Mouse (Mus musculus) R1 (cell line): ENCODE data around the gene Arsg.

Source experiments
- DNase-seq: peaks from one replicate; pipeline ENCODE4 v3.0.0-alpha.2; 2018; ENCODE audit warnings: low read depth, low spot score

The Arsg gene

DNA sequence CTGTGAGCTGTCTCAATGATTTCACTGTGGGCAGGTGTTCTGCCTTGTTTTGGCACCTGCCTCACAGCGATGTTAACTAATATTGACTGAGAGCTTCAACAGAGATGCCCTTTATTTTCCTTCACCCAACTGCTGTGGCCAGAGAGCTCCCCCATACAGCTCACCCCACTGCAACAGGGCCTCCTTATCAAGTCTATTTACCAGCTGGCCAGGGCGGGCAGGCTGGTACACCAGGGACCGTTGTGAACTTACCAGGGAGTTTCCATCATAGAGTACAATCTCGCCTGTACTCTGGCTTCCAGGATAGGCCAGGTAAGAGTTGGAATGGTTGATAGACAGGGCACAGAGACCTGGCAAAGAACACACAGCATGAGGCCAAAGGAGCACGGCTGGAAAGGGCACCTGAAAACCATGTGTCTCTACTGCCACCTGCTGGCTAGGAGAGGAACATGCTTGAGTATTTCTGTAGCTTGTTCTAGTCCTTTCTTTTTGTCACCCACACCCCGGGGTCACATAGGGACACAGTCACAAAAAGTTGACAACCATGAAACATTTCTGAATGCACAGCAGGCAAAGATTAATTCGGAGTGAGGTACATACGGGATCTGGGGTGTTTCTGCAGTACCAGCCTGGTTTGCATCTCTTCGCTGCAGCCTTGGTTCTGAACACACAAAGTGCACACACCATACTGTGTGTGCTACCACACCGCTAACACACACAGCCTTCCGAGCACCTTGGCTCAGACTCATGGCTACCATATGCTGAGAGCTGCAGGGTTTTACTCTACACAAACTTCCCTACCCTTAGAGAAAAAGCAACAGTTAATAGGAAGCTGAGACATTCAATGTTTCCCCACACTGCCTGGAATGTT is 111.9 kb downstream of the Arsg start:
- DNase-seq, result peak; percentile 72

DNA sequence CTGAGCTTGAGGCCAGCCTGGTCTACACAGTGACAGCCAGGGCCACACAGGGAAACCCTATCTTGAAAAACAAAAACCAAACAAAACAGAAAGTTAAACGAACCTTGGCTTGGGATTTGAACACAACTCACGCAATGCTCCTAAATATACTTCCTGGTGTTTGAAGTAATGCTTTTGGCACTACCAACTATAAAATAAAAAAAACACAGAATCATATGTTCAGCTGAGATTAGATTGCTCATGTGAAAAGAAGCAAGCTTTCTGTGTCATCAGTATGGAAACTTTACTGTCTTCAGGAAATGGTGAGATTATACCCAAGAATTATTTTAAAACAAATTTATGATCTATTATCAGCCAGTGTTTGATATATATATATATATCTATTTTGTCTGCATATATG is 113.2 kb downstream of the Arsg start:
- no peak for DNase-seq

DNA sequence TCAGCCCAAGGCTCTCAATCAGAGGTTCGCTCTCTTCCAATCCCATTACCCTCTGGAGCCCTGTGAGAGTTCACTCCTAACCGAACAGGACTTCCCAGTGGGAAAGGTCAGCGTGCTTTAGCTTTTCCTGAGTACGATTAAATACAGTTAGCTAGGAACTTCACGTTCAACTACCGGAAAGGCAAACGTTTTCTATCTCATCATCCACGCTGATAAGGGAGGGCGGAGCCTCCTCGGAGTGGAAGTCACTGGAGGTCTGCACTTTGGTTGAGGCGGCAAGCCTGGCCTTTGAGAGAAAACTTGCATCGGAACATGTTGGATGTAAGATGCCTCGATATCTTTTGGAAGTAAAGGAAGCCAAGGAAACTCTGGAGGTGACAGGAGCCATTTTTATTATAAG is 113.8 kb downstream of the Arsg start:
- DNase-seq, result no peak

DNA sequence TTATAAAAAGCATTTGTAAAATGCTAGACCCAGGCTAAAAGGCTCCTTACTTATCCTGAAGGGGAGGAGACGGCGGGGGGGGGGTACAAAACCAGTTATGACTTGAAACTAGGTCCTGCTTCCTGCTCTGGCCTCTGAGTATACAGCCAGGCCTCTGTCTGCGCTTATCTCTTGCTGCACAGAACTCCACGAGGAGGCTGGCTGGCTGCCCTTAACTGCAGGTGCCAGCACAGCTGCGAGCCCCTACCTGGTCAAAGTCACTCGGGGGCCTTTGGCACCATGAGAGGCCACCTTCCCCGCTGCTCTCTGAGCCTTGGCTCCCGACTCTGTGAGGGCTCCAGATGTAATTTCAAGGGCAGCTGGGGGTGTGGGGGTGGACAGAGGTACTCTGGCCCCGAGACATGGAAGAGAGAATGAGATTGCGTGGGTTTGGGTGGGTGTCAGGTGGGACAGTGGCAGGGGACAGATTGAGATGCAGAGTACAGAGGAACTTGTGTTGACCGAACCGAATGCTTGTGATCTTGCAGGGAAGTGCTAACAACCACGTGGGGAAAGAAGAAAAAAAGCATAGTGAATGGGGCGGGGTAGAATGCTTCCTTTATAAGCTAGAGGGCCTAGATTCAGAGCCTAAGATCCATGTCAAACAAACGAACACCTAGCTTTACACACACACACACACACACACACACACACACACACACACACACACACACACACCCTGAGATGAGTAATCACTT is 114.6 kb downstream of the Arsg start:
- no peak for DNase-seq

DNA sequence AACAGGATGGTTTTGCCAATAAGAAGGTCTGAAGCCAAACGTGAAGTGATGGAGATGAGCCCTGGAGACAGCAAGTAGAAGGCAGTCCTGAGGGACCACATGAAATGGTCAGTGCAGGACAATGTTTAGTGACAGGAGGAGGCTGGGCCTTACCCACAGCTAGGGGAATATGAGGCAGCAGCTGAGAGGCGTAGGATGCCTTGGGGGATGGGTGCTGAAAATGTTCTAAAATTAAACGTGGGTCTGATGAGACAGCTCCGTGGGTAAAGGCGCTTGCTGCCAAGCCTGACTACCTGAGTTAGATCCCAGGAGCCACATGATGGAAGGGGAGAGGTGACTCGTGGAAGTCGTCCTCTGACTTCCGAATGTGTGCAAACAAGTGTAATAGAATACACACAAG is 116.8 kb downstream of the Arsg start:
- DNase-seq, result no peak

DNA sequence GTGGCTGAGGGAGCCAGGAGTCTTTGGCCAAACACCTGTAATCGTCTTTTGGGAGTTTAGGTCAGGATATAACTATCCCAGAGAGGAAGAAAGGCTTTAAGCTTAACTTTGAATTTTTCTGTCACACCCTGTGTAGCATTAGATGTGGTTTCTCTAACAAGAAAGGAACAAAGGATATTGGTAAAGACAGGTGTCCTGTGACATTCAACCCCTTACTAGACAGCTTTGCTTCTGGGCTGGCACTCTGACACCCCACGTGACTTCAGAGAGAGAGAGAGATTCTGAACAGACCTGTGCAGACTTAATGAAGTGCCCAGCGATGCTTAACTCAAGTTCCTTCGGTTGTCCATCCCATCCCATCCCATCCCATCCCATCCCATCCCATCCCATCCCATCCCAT is 118.3 kb downstream of the Arsg start:
- no peak for DNase-seq

DNA sequence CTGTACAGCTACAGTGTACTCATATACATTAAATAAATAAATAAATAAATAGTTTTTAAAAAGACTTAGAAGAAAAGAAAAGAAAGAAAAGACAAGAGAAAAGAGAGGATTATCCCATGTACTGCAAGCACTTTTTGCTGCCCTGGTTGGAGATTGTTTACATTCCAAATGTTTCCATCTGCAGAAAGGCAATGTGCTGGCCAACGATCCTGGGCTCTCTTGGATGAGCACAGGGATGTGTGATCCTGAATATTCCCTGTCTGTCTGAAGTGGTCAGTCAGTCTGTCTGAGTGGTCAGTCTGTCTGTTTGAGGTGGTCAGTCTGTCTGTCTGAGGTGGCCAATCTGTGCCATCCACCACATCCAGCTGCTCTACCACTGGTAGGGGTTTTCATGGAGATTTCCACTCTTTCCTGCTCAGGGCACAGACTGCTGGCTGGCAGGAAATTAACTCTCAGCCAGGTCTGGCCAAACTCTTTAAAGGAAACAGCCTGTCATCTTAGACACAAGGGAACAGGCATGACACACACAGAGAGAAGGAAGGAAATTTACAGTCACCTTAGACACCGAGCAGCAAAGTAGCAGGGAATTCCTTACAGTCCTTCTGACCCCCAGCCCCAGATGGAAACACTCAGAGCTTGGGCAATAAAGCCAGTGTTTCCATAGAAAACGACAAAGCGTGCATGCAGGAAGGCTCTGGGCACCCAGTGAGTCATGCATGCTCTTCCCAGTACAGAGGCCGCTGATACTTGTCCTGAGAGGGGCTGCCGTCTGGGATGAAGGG is 120.2 kb downstream of the Arsg start:
- no peak for DNase-seq

DNA sequence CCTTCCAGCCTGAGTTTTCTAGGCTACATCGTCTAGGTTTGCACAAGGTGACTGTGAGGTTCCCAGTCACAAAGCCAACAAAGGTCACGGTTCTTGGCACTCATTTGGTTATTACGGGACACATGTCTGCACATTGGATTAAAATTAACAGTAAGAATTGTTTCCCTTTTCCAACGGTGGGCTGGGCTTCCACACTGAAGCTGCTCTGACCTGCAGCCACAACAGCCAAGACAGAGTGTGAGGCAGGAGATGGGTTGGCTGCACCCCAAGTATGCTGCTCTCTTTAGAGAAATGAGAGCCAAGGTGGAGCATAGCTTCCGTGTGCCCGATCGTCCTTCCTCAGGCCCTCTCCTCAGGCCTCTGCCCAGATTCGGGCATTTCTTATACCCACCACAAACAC is 121.6 kb downstream of the Arsg start:
- DNase-seq, result no peak

DNA sequence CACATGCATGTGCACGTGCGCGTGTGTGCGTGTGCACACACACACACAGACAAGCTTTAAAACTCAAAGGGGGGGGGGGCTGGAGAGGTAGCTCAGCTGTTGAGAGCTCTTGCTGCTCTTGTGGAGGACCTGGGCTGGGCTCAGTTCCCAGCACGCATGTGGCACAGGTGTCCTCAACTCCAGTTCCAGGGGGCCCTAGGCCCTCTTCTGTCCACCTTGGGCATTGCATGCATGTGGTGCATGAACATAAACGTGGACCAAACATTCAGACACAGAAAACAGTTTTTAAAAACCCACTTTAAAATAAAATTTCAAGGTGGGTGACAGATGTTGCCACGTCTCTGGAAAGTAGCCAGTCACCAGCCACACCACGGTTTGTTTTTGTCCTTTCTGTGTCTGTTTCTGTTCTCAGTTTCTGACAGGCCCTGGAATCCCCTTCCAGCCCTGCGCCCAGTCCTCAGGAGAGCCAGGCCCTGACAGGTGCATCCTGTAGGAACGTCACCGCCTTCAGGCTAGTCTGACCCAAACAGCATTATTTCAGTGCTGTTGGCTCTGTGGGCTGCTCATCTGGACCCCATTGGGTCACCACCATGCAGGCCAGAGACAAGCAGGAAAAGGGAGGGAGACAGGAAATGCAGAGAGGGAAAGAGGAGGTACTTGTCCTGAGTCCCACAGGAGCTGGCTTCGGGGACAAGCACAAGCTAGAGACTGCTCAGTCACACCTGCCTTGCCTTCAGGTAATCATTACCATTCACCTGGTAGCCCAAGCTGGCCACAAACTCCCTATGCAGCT is 125.8 kb downstream of the Arsg start:
- peak; percentile 32 for DNase-seq

DNA sequence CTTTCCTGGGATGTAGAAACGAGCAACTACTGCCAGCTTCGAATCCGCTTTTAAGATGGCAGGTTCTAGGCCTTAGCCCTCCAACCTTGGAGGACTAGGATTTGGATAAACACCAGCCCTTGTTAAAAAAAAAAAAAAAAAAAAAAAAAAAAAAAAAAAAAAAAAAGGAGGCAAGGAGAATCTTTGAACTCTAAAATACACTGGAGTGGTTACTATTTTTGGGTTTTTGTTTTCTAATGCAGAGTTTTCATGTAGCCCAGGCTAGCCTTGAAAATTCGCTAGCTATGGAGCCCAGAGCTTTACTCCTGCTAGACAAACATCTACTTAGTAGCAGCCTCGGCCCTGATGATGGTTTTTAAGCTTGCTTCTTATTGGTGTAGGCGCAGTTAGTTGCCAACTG is 134.4 kb downstream of the Arsg start:
- no peak for DNase-seq

DNA sequence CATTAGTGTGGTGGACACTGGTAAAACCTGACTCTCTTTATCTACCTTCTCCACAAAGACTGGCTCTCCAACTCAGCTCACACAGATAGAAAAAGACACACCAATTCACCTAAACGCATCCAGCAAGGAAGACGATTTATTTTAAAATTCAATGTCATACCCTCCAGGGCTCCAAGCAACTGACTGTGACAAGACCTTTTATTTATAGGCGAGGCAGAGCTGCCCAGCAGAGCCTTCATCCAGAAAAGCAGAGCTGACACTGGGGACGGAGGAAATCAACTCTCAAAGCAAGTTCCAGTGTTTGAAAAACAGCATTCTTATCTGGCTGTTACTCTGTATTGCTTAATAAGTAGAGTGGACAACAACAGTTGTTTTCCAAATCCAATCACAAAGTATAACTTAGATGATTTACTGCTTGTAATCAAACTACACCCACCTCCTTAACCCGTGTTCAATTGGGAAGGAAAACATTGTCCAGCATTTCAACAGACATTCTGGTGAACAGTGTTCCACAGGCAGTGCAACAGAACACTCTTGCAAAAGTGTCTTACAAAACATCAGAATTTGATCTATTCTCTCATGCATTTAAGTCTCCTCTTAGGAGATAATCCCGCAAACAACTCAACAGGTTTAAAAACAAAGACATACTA is 135.9 kb downstream of the Arsg start:
- no peak for DNase-seq

DNA sequence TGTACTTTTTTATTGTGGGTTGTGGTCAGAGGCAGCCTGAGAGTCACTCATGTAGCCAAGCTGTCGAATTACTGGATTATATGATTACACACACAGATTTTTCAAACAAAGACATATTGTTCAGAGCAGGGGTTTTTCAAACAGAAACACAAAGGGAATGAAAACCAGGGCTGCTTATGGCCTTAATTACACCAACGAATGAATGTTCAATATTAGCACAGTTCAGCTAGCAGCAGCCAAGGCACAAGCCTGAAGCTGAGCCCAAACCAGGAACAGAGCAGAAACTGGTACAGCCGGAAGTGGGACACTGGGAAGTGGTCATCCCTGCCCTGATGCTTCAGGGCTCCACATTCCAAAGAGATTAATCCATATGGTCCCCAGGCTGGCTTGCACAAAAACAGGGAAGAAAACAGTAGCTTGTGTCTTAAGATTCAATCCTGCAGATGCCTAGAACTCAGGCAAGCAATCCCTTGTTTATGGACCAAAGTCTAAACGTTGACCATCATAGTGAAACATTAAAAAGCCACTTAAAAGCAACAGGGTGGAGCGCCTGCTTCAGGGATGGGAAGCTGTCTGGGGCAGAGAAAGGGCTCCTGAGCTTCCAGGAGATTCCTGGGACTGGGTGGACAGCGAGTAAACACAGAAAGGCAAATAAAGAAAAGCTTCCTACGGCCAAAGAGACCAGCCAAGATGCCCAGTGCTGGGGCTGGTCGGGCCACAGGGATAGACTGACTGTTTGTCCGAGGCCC is 137.0 kb downstream of the Arsg start:
- DNase-seq, result no peak

DNA sequence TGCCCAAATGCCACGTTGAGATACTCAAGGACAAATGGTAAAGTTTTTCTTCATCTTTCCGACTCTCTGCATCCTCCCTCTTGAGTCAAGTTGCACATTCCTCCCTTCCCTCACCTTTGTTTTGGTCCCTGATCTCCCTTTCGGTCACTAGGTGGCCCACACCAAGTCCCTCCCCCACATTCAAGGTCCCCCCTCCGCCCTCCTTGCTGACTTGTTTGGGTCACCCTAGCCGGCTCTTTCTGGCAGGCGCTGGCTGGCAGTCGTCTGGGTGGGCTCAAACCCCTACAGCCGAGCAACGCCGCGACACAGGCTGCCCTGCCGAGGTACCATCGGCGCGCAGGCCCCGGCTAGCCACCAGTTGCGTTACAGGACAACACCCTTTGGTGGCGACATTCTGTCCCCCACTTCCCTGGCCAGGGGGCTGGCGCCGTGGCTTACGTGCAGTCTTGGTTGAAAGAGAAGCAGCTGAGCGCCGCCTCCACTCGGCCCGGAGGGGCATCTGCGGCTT is 137.7 kb downstream of the Arsg start:
- DNase-seq, result no peak

DNA sequence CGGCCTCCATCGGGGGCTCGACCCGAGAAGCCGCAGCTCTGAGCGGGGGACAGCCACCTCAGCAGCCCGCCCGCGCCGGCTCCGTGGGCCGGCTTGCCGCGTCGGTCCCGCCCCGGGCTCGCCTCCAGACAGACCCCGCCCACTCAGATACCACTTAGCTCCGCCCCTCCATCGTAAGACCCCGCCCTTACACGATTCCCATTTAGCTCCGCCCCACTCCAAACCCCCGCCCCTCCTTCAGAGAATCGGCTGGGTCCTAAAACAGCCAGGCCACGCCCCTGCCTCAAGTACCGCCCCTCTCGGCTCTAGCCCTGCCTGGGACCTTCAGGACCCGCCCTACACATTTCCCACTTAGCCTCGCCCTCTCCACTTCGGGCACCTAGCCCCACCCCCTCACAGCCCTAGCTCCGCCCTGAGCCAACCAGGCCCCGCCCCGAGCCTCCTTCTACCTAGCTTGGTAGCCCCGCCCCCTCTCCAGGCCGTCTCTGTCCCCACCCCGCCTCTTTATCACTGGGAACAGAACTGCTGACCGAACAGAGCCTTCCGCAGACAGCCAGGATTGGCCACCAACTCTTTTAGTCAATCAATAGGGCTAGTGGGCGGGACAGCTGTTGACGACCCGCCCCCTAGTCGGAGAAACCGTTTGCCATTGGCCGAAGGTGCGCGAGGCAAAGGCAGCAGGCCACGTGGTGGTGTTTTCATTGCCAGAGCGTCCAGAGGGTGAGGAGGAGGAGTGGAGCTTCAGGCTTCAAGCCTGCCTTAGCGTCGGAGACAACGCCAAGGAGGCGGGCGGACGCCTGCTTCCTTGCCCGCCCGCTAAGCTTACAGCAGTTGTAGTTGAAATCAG is 138.4 kb downstream of the Arsg start, which contains the start of gene Wipi1:
Gene Wipi1 (minus strand): TSS at position 665 of the 847 bp plus-strand sequence.
- peak; percentile 98 for DNase-seq

DNA sequence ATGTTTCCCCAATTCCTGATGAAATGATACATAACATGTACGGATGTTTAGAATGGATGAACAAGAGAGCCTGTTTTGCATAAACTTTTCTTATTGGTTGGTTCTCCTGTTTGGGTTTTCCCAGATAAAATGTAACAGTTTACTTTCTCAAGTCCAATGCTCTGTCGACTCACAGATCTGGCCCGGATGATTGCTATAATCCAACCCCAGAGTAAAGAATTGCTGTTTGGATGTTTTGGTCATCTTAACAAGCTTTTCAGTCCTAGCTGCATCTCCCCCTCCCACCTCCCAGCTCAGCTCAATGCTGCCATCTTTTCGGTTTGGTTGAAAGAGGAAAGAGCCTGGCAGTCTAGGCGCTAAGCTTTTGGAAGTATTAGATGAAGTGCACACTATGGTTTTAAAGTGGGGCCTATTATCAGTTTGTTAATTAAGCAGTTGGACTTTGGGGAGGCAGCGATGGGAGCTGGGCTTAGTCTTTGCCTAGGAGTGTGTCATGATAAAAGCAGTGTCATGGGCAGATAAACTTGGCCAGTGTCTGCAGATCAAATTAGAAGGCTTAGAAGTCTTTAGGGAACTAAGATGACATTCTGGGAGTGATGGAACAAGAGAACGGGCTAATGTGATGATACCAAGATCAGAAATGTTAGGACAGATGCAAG is 139.8 kb downstream of the Arsg start:
- DNase-seq, result no peak

DNA sequence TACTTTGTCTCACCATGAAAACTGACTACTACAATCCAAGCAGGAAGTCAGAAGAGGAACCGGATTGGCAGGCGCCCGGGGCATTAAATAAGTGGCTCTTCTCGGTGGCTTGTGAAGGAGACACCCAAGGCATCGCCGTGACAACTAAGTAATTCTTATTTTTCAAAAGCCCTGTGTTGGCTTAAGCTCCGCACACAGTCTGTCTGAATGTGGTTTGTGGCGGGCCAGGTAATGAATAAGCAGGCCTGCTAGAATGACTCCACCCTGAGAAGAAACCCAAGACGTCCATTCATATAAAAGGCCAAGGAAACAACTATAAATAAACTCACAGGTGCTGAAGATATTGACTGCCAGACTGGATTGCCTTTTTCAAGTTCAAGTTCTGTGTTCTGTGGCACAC is 142.1 kb downstream of the Arsg start:
- DNase-seq, result no peak

DNA sequence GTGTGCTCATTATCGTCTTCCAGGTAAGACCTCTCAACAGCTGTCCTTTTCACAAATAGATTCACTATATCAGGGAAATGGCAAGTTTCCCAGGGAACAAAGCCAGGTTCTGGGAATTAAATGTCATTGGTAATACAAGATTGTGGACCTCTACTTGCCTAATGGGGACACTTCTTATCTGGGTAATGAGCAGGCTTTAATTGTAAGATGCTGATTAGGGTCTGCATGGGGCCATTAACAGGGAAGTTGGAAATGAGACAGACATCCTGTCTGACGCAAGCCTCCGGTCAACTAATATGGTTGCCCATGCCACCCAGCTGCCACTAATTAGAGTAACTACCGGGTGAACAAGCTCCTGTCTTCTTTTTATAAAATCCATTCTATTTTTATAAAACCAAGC is 143.2 kb downstream of the Arsg start:
- DNase-seq, result no peak

DNA sequence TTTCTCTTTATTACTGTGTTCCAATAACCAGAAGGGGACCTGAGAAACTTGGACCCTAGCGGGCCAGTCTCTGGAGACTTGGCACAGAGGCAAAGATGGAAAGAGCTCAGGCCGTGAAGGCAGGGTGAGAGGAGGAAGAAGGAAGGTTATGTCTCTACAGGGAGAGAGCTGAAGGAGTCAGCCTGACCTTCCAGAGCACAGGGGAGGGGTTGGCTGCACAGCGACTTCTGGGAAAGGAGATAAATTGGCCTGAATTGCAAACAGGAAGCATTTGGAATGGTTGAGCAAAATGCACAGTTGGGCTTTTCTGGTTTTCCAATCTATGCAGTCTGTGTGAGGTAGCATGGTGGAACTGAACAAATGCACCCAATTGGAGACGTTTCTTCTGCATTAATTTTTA is 143.6 kb downstream of the Arsg start:
- no peak for DNase-seq
